Mouse (Mus musculus) adrenal gland, adult 2 months (tissue): ENCODE measurements at regions not wholly inside any gene's neighbourhood (a gene's known extent, or its start where the extent isn't known, plus 50 kb on each side); places are given as distances from the start of the nearest gene placed in this dataset.

ENCODE experiments used
- microRNA-seq, 2 experiments: library from miRNA; unstranded; fragments of <30 nt; microRNA quantifications; one replicate each; pipeline ENCODE4 v1.2.0; 2021

Small RNA genes lying in the stretch of these regions (microRNA-seq; reads per million reads assigned to microRNA genes)
- gene Gm44338: 0 reads per million in 2 experiments
